Mouse (Mus musculus) right cerebral cortex, adult 2 months (tissue): Measurements from ENCODE around the gene Ppil6.
A peak's percentile ranks its signal among the peaks of the same experiment; 100 is the strongest.

Experiments used
- DNase-seq, 2 experiments: peaks; one replicate each; pipeline ENCODE4 v3.0.0; 2021 to 2022; ENCODE audit warnings: low spot score in 2 of 2

Gene Ppil6

DNA sequence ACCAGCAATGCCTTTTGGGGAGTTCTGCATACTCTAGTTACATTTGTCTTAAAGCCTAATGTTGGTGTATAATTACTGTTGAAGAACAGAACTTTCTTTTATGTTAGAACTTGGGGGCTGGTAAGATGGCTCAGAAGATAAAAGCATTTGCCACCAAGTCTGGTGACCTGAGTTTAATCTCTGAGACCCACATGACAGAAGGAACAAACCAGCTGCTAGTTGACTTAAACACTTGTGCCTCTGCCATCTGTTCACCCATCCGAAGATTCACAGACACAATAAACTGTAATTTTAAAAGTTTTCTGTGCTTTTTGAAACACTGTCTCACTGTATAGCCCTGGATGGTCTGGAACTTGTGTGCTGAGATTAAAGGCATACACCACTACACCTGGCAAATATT, 35.5 kb downstream of the Ppil6 start:
- no peak for DNase-seq

GRCm38 (mm10) chr10:41529972-41530371, 39.7 kb downstream of the Ppil6 start:
- DNase-seq = no peak

- no peak for DNase-seq
Measured at GRCm38 (mm10) chr10:41535991-41536390, 45.8 kb downstream of the Ppil6 start.

GRCm38 (mm10) chr10:41536714-41537113, 46.5 kb downstream of the Ppil6 start:
- DNase-seq = no peak

DNA sequence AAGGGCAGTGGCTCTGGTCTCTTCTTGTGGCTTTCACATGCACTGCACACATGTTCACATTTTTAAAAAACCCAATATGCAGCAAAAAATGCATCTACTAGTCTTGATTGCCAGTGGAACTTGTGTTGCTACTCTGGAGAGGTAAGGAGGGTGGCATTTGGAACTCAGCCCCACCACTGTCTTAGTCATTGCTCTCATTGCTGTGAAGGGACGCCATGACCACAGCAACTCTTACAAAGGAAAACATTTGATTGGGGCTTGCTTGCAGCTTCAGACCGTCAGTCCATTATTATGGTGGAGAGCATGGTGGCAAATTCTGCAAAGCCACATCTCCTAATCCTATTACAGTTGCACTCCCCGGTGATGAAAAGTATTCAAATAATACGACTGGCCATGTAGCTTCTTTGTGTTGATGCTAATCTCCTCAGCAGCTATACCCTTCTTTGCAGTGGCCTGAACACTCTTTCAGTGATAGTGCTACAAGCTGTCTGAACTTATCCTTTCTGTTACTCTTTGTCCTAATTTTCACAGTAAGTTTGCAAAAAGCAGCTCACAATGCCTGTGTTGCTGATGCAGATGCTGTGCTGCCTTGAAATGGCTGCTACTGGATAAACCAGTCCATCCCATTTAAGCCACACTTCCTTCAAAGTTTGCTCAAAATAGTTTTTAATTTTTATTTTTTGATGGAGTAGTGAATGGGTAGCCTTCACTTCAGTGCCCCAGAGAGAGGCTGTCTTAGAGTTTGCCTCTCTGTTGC, 47.2 kb downstream of the Ppil6 start:
- DNase-seq = no peak

DNA sequence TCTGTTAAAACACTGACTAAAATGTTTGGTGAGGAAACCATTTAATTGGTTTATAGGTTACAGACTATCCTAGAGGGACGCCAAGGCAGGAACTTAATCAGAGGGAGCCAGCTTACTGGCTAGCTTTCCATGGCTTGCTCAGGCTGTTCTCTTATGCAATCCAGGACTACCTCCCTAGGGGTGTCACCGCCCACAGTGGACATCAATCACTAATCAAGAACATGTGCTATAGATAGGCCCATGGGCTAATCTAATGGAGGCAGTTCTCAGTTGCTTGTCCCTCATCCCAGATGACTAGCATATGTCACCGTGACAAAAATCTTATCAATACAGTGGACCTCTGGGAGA, 47.7 kb downstream of the Ppil6 start:
- DNase-seq = no peak

DNA sequence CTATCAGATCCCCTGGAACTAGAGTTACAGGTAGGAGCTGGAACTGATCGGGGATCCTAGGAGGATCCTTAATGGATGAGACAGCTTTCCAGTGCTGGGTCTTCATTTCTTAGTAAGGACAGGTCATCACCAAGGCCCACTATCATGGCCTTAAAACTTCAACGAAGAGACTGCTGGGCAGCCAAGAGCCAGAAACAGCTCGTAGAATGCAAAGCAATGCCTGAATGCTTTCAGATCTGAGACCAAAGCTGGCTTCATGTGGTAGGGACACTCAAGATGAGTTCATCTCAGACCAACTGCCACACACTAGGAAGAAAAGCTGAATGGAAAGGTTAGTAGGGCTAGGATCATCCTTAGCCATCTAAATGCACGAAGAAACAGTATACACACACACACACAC, 48.7 kb downstream of the Ppil6 start:
- no peak for DNase-seq

DNA sequence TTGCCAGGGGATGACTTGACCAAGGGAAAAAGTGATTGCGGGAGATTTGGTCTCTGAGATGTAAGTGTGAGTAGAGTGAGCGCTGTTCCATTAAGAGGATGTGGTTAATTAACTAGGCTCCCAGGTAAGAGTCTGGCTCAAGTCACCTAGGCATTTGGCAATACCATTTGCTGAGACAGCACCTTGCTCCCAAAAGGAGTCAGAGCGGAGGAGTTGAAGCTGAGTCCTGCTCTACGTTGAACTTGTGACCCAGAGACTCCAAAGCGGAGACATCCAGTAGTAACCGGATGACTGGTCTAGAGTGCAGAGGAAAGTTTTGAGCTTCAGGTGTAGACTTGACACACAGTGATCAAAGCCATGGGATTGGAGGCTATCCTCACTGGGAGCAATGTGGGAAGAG, 51.8 kb downstream of the Ppil6 start:
- no peak for DNase-seq

GRCm38 (mm10) chr10:41543439-41543838, 53.2 kb downstream of the Ppil6 start:
- DNase-seq = no peak

DNA sequence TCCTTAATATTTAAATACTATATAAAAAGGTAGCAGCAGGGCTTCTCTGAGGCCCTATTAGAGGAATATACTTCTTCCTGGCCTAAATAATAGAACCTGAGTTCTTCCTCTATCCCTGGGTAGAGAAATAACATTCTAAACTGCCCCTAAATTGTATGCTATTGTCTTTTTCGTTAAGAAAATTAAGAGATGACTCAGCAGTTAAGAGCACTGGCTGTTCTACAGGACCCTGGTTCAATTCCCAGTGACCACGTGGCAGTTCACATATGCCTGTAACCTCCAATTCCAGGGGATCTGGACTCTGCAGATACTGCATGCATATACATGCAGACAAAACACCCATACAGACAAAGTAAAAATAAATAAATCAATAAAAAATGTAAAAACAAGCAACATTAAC, 53.6 kb downstream of the Ppil6 start:
- DNase-seq = no peak

DNA sequence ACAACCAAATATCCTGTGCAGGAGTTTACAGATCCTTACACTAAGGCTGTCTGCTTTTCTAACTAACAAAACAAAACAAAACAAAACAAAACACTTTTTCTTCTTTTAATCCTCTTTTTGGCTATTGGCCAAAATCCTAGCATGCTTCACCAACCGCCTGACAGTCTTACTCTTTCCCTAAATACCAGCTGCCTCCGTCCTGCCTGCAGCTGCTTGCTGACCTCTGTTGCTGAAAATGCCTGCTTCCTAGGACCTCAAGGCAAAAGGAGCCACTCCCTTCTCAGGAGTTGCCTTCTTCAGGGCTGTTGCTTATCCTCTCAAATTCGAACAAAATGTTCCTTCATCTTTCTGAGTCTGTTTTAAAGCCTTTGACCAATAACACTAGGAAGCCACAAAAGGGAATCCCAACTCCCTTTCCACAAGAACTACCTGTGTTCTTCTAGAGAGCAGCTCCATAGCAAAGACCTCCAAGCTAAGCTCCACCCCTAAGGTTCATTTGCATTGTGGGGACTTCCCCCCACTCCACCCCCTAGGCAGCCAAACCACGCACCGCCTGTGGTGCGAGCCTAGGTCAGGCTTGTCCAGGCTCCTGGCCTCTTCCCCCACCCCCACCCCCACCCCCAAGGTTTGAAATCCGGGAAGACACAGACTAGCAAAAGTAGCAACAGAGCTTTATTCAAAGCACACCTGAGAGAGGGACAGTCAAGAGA, 54.4 kb downstream of the Ppil6 start:
- DNase-seq = no peak

- DNase-seq = no peak
Measured at GRCm38 (mm10) chr10:41545224-41545755, 55.1 kb downstream of the Ppil6 start.

DNA sequence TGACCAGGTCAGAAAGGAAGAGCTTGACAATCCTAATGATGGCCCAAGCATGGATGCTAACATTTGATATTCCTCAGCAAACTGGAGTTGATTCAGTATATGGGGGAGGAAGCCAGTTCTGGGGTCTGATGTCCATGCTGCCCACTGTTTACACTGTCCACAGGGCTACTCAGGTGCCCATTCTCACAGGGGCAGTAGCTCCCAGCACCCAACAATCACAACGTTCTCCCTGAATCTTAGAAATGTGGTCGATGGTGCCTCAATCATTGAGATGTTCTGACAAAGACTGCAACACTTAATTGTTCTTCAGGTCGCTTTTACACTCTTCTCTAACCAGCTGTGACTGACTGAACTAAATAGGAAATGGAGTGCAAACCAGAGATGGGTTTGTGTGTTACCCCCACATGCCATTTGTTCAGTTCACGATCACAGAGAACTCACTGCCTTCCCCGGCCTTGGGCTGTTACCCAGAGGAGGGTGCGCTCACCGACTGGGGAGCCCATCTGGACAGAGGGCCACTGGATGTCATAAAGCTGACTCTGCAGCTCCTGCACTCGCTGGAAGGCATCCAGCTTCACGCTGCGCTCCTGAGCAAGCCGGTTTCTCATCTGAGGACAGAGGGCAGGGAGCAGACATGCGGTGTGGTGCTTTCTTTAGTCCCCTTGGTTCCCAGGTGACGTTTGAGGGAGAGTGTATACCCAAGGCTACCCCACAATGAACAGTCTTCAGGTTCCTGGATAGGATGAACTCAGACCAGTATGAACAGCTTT, 56.3 kb downstream of the Ppil6 start:
- DNase-seq = no peak

DNA sequence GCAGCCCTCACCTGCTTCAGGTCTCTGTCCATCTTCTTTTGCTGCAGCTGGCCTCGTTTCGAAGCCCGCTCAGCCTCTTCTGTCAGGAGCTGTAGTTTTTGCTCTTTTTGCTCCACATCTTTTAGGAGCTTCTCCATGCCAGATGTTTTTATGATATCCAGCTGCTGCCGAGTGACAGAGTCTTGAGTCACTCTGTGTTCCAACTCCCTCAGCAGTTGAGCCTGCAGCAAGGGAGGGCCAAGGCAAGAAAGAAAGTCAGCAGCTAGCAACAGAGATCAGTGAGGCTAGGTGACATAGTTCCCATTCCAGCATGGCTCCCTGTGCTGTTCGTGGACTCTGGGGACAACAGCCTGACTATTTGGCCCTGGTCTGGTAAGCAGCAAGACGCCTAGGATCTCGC, 60.5 kb downstream of the Ppil6 start:
- no peak for DNase-seq

DNA sequence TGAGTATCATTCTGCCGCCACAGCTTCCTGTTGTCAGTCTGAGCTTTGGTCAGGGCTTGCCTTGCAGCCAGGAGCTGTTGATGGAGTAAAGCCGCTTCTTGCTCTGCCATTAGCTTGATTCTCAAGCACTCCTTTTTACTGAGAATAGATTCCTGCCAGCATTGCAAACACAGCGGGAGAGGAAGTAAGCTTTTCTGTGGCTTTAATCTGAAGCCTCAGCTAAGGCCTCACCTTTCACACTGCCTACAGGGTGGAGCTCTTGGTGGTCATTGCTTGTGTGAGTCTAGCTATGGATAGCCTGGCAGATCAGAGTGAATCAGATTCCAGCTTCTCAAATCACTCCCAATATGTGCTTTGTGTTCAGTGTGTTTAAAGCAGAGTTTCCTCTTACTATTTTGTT, 62.1 kb downstream of the Ppil6 start:
- DNase-seq = peak in 1 of 2 experiments; percentile 11

DNA sequence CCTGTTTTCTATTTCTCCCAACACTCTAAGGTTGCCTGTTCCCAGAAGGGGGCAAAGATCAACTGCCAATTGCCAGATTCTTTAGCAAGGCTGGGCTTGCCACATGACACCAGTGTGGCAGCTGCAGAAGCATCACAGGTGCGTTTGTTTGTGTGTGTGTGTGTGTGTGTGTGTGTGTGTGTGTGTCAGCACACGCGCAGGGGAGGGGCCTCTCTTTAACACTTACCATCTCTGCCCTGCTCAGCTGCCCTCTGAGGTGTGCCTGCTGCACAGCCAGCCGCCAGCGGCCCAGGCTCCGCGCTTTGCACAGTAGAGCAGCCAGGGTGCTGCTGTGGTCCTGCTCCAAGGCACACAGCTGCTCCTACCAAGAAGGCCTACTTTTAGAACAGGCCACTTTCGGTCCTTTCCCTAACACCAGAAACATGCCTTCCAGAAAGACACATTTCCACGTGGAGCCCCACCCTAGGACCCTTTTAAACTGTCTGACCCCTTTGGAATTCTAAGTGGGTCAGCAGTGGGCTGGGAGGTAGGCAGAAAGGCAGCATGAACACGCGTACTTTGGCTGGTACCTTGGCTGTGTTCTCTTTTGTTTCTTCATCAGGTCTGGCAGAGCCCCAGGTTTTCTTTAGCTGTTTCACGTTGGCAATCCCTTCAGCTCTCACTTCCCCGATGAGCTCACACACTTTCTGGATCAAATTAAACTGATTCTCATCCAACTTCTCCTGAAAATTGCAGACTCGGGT, 62.8 kb downstream of the Ppil6 start:
- DNase-seq = peak; percentile 53 to 61

DNA sequence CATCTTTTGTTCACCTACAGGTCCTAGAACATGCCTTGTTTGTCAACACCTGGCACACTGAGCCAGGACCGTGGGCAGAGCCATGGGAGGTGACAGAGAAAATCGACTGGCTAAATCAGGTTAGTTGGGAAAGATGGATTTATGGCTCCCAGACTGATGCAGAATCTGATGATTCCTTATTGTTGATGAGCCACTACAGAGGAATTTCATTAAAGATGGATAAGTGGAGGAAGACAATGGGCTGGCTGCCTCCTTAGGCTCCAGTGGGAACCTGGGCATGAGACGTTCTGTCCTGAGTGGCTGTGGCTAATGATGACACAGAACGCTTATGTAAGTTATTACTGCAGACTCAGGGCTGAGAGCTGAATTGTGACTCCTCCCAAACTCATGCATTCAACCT, 63.5 kb downstream of the Ppil6 start:
- DNase-seq = no peak

- no peak for DNase-seq
Measured at GRCm38 (mm10) chr10:41555081-41555480, 64.8 kb downstream of the Ppil6 start.

DNA sequence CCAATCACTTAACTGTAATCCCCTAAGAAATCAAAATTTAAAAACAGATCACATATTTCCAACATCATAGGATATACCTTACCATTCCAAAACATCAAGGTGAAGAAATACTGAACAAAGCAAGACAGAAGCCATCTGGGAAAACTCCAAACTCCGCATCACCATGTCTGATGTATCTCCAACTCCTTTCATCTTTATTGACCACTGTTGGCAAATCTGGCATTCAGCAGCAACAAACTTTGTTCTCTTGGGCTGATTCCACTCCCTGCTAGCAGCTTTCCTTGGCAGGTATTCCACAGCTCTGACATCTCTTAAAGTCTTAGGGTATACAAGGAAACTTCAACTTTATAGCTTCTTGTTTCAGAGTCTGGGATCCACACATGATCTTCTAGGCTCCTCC, 68.2 kb downstream of the Ppil6 start:
- DNase-seq = no peak

DNA sequence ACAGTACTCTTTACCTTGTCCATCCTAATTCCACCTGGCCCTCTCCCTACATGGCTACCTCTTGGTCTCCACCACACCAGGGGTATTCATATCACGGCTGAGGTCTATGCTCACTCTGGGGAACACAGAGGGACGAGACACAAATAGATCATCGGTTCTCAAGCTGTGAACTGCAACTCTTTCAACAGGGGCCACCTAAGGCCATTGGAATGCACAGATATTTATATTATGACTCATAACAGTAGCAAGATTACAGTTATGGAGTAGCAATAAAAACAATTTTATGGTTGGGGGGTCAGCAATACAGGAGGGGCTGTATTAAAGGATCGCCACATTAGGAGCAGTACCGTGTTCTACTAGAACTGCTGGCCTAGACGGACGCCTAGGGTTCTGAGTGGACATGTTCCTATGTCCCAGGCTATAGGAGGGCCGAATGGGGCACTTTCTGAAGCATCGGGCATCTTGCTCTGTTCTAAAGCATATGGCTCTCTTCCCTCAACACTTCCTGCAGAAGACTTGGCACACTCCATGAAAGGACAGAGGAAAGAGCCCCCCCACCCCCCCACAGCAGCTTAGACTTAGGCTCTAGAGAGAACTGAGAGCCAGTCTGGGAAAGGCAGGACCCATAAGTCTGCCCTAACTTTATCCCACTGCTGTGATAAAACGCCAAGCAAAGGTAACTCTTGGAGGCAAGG, 71.6 kb downstream of the Ppil6 start:
- DNase-seq = no peak
